Mouse (Mus musculus) megakaryocyte, adult 5-6 weeks (primary cell): ENCODE results near the gene Slc18a2. TPM values are rescaled to one million over a fixed set of nuclear protein-coding genes. Genes with fewer than 3 reads are reported as not detected.

Experiments
- ATAC-seq: 2 replicates; pipeline ENCODE4 v1.8.0; 2016; ENCODE audit warnings: mild to moderate bottlenecking, inconsistent platforms; ENCODE audit not compliant: poor library complexity, severe bottlenecking
- total RNA-seq, 2 experiments: library from RNA; stranded (forward) in 1 of 2; stranded (reverse) in 1 of 2; fragments of 153-499, 151-499 nt in 1 of 2; fragments of 221-1000, 200-1000 nt in 1 of 2; gene quantifications; 2 replicates each; pipeline versions ENCODE4 v1.2.3 to v1.2.4; 2015 to 2017

The Slc18a2 gene
- total RNA-seq (2015): 4.8 and 6.4 TPM in 2 replicates
- 2.2 and 2.5 TPM in 2 replicates for total RNA-seq (2017)

DNA sequence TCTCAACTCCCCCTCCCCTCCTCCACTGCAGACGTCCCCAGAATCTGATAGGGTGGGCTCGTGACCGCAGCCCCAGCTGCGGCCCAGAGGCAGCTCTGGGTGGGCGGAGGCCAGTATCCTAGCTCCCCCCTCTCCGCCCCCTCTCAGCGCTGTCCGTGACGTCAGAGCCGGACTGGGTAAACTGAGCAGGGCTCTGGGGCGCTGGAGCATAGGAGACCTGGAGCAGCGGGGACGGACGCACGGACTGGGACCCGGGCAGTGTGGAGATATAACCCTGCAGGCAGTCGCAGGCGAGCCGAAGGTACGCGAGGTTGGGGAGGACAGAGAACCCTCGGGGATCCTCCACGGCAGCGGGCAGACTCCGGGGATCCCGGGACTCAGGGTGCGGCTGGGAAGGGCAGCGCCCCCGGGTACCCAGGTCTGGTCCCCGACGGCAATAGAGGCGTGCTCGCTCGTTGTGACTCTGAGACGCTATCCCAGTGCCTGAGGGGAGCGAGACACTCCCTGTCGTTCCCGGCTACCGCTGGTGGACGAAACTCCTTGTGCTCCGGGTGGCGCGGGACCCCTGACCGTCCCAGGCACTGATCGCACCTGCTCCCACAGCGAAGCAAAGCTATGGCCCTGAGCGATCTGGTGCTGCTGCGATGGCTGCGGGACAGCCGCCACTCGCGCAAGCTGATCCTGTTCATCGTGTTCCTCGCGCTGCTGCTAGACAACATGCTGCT lies at the start of gene Slc18a2:
Gene Slc18a2 (plus strand): TSS at position 179 of the 725 bp plus-strand sequence.
- ATAC-seq: peak; percentile 47

DNA sequence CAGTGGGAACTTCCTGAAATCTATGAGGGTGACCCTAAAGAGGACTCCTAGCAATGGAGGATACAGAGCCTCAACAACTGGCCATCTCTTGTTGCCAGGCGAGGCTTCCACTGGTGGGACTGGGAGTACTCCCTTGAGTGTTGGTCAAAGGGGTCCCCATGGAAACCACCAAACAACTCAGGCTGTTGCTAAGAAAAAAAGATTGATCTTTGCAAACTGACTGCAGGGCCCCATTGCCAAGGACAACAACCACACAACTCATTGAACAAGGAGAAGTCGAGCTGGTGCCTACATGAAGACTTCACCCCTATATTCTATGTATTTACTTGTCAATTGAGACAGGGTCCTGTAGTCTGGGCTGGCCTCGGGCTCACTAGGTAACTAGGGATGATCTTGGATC lies 43.8 kb upstream of the Slc18a2 start:
- ATAC-seq: no peak

GRCm38 (mm10) chr19:59218991-59219390 lies 41.7 kb upstream of the Slc18a2 start, which contains the start of gene Kcnk18:
TSS of gene Kcnk18 (plus strand) at chr19:59219214.
- no peak for ATAC-seq

GRCm38 (mm10) chr19:59221131-59221530 lies 39.6 kb upstream of the Slc18a2 start:
- ATAC-seq: no peak

- ATAC-seq: no peak
These were observed 32.3 kb upstream of the Slc18a2 start for GRCm38 (mm10) chr19:59228376-59228775.

DNA sequence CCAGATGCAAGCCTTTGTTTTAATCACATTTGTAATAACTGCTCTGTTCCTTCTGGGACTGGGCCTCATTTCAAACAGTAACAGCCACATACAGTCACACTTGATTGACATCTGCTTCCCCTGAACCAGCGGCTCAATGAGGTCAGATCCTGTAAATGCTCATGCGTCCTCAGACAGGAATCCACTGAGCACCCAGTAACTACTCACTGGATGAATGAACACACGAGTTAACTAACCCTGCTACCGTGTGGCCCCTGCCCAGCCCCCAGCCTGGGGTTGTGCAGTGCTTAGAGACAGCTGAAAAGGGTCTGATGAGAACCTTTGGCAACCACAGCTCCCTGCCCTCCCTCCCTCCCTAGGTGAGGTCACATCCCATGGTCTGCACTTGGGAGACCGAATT lies 27.9 kb upstream of the Slc18a2 start:
- no peak for ATAC-seq

DNA sequence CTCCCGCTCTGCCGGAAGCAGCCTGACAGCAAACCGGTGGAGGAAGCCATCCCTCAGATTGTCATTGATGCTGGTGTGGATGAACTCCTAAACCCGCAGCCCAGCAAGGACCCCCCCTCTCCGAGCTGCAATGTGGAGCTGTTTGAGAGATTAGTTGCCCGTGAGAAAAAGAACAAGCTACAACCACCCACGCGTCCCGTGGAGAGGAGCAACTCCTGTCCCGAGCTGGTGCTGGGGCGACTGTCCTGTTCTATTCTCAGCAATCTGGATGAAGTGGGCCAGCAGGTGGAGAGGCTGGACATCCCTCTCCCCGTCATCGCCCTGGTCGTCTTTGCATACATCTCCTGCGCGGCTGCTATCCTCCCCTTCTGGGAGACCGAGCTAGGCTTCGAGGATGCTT lies 25.7 kb upstream of the Slc18a2 start:
- ATAC-seq: no peak

GRCm38 (mm10) chr19:59236046-59236445 lies 24.6 kb upstream of the Slc18a2 start:
- ATAC-seq: no peak

DNA sequence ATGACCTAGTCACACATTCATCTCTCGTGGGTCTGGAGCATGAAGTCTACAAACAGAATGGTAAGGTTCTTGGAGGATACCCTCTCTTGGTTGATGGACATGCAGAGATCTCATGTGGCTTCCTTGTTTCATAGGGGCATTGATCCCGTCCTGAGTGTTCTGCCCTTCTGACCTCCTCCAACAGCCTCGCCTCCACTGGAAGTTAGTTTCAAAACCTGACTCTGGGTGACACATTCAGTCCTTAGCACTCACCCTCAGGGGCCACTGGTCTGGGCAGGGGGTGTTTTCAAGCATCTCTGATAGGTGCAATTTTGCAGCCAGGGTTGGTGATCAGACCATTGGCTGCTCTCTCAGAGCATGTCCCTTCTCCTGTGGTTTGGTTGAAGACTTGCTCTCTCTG lies 22.1 kb upstream of the Slc18a2 start:
- ATAC-seq: no peak

GRCm38 (mm10) chr19:59239124-59239817 lies 21.4 kb upstream of the Slc18a2 start:
- peak; percentile 100 for ATAC-seq

DNA sequence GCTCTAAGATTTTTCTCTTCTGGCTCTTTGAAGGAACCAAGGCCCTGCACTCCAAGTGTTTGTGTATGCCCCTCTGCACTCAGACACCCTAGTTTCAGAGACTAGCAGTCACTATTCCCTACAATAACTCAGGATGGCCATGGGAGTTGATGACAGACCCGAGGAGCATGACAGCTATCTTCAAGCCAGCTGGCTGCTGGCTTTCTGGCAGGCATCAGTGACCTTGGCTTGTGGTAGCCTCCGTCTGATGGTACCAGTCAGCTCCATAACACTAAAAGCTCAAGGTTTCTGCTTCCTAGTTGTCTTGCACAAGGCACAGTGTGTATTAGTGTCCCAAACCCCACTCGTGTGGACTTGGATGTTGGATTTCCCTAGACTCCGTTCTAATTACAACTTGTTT lies 18.7 kb upstream of the Slc18a2 start:
- no peak for ATAC-seq

DNA sequence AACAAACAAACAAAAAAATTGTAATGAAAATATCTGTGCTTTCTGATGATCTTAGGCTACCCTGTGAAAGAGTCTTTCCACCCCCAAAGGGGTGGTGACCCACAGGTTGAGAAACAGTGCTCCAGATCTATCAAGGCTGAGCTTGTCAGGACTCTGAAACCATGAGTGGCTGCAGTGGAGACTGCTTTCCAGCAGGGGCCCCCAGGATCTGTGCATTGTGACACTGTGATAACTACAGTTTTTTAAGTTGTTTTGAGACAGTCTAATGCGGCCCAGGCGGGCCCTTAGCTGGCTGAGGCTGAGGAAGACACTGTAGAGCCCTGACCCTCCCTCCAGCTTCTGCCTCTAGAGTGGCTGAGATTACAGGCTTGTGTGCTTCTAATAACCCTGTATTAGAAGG lies 17.6 kb upstream of the Slc18a2 start:
- no peak; the same call in 1 of the 2 replicates for ATAC-seq

DNA sequence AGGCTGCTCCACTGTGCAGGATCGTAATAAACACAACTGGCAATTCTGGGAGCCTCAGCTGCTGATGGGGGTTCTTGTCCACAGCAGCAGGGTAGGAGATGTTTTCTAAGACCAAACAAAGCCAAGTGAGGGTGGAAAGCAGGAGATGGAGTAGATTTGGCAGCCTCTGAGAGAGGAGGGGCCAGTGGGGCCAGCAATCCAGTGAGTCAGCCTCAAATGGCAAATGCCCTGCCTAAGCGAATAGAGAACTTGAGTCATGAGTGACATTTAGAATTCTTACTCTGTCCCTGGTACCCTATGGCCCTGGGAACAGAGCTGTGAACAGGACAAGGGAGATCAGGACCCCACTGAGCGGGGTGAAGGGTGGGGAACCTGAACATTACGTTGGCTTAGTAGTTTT lies 12.6 kb upstream of the Slc18a2 start:
- ATAC-seq: peak; percentile 31; the same call in 1 of the 2 replicates

GRCm38 (mm10) chr19:59248553-59249286 lies 12.0 kb upstream of the Slc18a2 start:
- ATAC-seq: peak; percentile 77

DNA sequence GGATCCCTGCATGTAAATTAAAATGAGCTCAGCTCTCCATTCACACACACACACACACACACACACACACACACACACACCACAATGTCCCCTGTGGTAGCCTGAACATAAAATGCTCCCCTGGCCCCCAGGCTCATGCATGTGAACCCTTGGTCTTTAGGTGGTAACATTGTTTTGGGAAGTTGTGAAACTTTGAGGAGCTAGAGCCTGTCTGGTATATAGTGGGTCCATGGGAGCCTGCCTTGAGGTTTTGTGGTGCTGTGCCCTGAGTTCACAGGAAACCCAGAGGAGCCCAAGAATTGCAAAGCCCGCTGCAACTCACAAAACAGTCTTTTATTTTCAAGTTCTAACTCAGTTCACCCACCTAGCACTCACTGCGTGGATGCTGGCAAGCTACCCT lies 8.0 kb upstream of the Slc18a2 start:
- ATAC-seq: no peak

DNA sequence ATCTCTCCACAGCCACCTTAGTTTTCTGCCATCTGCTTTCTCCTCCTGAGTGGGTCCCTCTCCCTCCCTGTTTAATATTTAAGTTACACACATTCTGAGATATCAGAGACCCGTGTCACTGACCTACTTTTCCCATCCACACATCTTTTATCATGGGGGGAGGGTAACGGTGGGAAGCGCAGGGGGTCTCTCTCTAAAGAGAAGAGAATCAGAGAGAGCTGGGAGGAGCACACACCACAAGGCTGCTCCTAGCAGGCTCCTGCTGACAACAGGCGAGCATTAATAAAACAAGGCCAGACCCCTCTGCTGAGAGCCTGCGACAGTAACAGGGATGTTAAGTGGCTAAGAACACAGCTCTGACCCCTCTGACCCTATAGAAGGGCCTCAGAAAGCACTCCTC lies 1.1 kb upstream of the Slc18a2 start:
- ATAC-seq: no peak

- 0 out of 2 replicates have a peak, but pooled peaks have one; percentile 17 for ATAC-seq
These were observed 908 bp downstream of the Slc18a2 start for GRCm38 (mm10) chr19:59261604-59262003.

DNA sequence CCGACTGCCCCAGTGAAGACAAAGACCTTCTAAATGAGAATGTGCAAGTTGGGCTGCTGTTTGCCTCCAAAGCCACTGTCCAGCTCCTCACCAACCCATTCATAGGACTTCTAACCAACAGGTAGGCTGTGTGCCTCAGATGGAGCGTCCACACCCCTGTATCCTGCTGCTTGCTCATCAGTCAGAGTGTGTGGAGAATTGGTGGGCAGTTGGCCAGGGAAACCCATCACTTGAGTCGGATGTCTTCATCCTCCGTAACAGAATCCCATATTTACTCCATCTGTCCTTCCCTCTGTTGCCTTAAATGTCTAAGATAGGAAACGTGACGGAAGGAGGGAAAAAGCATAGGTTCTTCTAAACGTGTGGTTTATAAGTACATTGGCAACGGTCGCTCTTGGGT lies 2.5 kb downstream of the Slc18a2 start:
- ATAC-seq: no peak

- ATAC-seq: no peak
These were observed 4.3 kb downstream of the Slc18a2 start for GRCm38 (mm10) chr19:59264838-59265532.

DNA sequence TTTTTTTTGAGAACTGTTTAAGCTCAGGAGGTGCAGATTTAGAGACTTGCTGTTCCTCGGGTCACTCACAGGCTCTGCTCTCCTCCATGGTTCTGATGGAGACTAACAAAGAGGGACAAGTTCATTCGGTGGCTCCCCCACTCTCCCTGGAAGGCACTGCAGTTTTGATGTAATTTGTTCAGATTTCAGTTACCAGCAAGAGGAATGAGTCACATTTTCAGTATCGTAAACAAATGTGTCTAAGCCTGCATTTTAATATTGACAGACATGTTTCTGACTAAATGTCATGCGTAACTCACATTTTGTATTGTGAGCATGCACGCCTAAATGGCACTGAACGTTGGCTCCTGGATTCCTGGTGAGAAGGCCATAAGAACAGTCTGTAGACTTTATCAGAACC lies 5.2 kb downstream of the Slc18a2 start:
- ATAC-seq: no peak

- no peak for ATAC-seq
These were observed 6.8 kb downstream of the Slc18a2 start for GRCm38 (mm10) chr19:59267417-59267963.
